Mouse (Mus musculus) embryonic fibroblast, embryonic 13.5 days (primary cell): ENCODE measurements around the gene Hnrnpul1. TPM values are rescaled to one million over a fixed set of nuclear protein-coding genes. Genes with fewer than 3 reads are reported as not detected.

Experiments
- H3K27ac ChIP-seq: 2 replicates; pipeline ENCODE4 v1.5.1; 2012; ENCODE audit warnings: low read length, control low read depth, inconsistent platforms; ENCODE audit not compliant: insufficient read depth
- H3K4me1 ChIP-seq: 2 replicates; pipeline ENCODE4 v1.6.1; 2011; ENCODE audit warnings: low read length; ENCODE audit not compliant: control insufficient read depth, insufficient read depth
- H3K4me3 ChIP-seq: 2 replicates; pipeline ENCODE4 v1.5.1; 2011; ENCODE audit warnings: mild to moderate bottlenecking, control low read depth, low read length; ENCODE audit not compliant: insufficient read depth
- CTCF ChIP-seq: IDR thresholded peaks from 2 replicates; pipeline ENCODE4 v1.5.1; 2011; ENCODE audit warnings: mild to moderate bottlenecking, control low read depth, low read length, moderate library complexity, borderline replicate concordance; ENCODE audit not compliant: insufficient read depth
- POLR2A ChIP-seq: IDR thresholded peaks from 2 replicates; pipeline ENCODE4 v1.6.1; 2011; ENCODE audit warnings: low read depth, mild to moderate bottlenecking, control low read depth, low read length, moderate library complexity
- polyA plus RNA-seq: library from polyadenylated mRNA; stranded (reverse); fragments of >200 nt; gene quantifications from 2 replicates; pipeline ENCODE4 v1.2.4, GENCODE M21; 2011; ENCODE audit warnings: low read depth; ENCODE audit not compliant: missing spikeins, insufficient read length

Hnrnpul1 gene
- polyA plus RNA-seq, 1 experiment, result 155 TPM

DNA sequence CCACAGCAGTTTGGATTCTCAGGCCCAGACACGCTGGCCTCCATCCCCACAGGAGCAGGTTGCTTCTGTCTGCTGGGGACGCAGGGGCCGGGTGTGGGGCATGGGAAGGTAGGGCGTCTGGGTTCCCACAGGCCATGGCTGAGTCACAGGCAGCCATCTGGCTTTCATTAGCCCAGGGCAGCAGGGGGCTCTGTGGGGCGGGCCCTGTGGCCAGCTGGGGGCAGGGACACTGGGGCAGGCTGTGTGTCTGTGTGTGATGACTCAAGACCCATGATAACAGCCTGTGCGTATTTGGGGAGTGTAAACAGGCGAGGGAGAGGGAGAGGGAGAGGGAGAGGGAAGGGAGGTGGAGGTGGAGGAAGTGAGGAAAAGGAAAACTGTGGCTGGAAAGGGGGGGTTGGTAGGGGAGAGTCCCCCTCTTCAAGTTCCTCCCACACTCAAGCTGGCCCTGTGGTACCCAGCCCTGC, 42.8 kb downstream of the Hnrnpul1 start:
- peak overlapping the region; percentile 48 for H3K27ac ChIP-seq
- TF ChIP-seq CTCF, result no peak
- TF ChIP-seq POLR2A, result no peak
- H3K4me1 ChIP-seq, result peaks cover 17% of the 10 kb centered on the region
- no peak overlapping the region for H3K4me3 ChIP-seq

DNA sequence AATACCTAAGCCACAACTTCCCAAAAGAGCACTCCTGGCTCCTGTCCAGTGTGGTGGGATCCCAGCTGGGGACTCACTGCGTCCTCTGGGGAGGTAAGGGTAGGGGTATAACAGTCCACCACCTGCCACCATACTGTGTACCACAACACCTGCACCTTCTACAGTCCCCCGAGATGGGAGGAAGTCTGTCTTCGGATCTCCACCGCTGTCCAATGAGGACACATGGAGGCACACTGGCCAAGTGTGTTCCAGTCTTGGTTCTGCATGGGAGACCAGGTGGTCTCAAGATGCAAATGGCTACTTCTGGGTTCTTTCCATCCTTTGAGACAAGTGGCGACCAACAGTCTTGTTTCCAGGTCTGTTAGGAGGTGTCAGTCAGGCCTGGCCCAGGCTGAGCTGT, 43.4 kb downstream of the Hnrnpul1 start:
- no peak for TF ChIP-seq CTCF
- 0 out of 2 replicates have a peak, but pooled peaks have one; percentile 25 for TF ChIP-seq POLR2A
- Histone ChIP-seq H3K4me3 (no peak overlapping the region), H3K27ac (peak overlapping the region; percentile 48), H3K4me1 (peaks cover 17% of the 10 kb centered on the region)

DNA sequence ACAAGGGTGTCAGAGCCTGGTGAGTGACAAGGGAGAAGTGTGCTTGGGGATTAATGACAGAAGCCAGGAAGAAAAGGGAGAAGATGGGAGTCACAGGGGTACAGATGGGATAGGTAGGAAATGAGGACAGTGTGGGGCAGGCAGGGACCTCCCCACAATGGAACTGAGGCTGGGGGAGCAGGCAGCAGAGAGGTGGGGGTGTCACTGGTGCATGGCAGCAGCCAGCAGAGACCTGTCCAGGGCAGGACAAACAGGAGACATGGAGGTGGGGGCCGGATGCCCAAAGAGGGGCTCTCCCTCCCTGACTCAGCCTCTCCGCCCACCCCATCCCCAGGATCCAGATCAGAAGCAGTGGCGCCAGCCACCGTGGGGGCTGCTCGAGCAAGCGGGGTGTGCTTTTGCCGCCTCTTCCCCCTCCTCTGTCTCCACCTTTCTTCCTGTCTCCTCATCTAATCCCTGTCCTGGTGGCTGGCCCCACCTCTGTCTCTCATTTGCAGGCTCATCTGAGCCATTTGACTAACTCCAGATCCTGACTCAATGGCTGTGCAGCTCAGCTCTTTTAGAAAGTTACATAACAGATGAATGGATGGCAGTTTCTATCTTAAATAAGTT, 43.9 kb downstream of the Hnrnpul1 start:
- Histone ChIP-seq H3K27ac (peak overlapping the region; percentile 48), H3K4me1 (peaks cover 17% of the 10 kb centered on the region), H3K4me3 (no peak overlapping the region)
- no peak; the same call in 1 of the 2 replicates for TF ChIP-seq POLR2A
- TF ChIP-seq CTCF, result no peak

DNA sequence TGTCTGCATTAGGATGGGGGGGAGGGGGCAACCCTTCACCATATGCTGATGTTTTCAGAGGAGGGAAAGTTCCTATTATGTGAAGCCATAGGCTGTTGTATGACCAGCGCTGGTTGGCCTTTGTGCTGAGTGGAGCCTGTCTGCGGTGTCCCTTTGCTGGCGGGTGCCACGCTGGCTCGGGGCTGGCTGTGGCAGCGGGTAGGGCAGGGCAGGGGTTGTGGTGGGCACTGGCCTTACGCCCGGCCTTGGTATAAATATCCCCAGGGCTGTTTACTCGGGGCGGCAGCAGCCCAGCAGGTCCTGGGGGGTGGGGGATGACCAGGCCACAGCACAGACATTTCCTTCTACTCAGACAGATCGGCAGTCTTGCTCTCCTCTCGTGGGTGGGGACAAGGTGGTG, 44.6 kb downstream of the Hnrnpul1 start:
- Histone ChIP-seq H3K4me3 (no peak overlapping the region), H3K27ac (no peak overlapping the region), H3K4me1 (peaks cover 22% of the 10 kb centered on the region)
- no peak for TF ChIP-seq CTCF
- no peak for TF ChIP-seq POLR2A

DNA sequence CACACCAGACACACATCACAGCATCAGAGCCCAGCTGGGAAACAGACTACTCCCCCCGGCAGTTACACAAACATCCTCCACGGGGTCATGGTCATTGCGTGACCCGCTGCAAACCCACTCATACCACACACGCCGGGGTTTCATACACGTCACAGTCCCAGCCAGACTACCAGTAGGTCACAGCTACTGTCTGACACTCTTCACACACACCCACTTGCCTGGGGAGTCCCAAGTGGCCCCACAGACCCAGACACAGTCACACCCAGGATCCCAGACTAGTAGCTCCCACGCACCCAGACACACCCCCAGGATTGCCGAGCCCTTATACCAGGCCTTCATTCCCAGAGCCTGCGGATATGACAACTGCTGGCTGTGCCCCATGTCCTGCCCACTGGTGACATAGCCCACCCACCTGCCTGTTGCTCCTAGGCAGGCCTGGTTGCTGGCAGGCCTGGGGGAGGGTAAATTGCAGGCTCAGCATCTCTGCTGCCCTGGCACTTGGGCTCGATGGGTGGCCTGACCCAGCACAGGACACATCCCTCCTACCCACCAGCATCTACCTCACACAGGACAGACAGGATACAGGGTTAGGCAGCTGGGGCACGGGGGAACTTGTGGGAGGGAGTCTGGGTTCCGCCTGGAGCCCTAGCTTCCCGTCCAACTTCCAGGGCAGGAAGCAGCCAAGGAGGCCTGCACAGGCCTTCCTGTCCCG, 46.8 kb downstream of the Hnrnpul1 start:
- TF ChIP-seq CTCF, result no peak
- no peak for TF ChIP-seq POLR2A
- H3K4me3 ChIP-seq, result no peak overlapping the region
- peaks cover 22% of the 10 kb centered on the region for H3K4me1 ChIP-seq
- no peak overlapping the region for H3K27ac ChIP-seq

DNA sequence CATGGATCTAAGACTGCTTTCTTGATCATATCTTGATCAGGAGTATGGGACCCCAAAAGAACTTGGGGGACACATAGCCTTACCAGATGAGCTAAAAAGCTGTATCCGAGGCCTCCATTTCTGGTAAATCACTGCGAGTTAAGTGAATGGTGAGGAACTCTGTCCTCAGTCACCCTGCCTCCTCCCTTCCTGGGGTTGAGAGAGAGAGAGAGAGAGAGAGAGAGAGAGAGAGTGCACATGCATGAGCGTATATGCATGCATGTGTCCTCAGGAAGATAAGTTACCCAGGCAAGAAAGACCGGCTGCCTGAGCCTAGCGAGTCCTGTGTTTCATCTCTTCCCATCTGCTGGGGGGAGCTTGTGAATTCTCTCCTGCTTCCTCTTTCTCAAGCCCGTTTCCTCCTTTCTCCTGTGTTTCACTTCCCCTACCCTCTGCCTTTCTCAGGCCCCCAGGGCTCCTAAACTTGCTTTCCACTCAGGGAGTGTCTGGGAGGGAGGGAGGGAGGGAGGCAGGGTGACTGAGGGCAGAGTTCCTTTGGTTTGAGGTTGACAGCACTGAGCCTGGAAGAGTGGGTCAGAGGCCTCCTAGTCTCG, 47.9 kb downstream of the Hnrnpul1 start:
- Histone ChIP-seq H3K4me1 (peaks cover 22% of the 10 kb centered on the region), H3K27ac (no peak overlapping the region), H3K4me3 (no peak overlapping the region)
- TF ChIP-seq CTCF (no peak), POLR2A (no peak)

DNA sequence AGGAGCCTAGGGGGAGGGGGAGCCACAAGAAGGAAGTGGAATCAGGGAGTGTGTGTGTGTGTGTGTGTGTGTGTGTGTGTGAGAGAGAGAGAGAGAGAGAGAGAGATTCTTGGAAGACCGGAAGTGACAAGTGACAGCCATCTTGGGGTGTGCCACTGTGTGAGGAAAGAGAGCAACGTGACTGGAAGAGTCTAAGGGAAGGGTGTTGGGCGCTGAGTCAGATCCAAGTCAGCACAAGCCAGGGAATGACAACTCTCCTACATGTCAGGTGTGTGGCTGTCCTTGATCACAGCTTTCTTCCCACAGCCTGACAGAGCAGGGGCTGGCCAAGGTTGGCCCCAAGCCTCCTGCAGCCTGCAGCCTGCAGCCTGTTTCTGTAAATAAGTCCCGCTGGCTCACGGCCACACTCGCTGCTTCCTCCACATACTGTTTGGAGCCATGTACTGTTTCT, 48.7 kb downstream of the Hnrnpul1 start:
- TF ChIP-seq POLR2A (no peak), CTCF (no peak)
- Histone ChIP-seq H3K4me3 (no peak overlapping the region), H3K4me1 (peaks cover 15% of the 10 kb centered on the region; the same call in 1 of the 2 replicates), H3K27ac (no peak overlapping the region)

DNA sequence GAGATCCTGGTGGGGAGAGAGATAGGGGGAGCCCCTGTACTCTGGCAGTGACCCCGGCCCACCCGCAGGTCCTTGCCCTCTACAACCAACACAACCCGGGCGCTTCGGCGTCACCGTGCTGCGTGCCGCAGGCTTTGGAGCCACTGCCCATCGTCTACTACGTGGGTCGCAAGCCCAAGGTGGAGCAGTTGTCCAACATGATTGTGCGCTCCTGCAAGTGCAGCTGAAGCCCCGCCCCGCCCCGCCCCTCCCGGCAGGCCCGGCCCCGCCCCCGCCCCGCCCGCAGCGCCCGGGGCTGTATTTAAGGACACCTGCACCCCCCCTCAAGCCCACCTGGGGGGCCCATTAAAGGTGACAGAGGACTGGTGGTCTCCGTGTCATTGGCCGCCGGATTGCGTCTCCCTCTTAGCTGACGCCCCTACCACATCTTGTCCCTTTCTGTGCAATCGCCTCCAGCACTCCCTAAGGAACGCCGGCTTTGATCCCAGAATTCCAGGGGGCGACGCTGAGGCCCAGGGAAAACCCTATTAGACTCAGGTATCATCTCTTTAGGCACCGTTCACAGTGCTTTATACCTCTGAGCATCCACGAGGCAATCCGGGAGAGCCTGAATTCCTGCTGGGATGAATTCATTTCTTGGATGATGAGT, 49.7 kb downstream of the Hnrnpul1 start:
- no peak overlapping the region for H3K27ac ChIP-seq
- peaks cover 11% of the 10 kb centered on the region; the same call in 1 of the 2 replicates for H3K4me1 ChIP-seq
- no peak for TF ChIP-seq CTCF
- TF ChIP-seq POLR2A, result no peak
- no peak overlapping the region for H3K4me3 ChIP-seq

DNA sequence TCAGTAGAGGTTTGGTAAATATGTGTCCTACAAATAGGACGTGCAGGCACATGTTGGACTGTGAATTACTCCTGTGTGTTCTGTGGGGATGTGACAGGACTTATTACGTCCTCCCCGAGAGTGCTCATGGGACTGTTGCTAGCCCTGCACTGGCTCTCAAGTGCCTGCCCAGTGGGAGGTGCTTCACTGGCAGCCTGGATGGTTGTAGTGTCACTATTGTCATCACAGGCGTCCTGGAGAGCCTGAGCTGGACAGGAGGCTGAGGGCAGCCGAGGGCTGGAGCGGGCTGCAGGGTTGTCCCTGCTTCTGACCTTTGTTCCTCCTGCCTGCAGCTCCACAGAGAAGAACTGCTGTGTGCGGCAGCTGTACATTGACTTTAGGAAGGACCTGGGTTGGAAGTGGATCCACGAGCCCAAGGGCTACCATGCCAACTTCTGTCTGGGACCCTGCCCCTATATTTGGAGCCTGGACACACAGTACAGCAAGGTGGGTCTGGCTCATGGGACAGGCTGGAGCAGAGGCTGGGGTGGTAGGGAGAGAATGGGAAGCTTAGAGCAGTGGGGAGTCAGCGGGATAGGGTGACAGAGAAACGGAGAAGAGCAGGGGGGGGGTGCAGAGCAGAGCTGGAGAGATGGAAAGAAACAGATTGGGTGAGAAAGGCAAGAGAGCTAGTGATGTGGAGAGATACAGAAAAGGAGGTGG, 50.6 kb downstream of the Hnrnpul1 start:
- Histone ChIP-seq H3K4me3 (no peak overlapping the region), H3K27ac (no peak overlapping the region), H3K4me1 (peaks cover 11% of the 10 kb centered on the region; the same call in 1 of the 2 replicates)
- TF ChIP-seq POLR2A (no peak), CTCF (no peak)

DNA sequence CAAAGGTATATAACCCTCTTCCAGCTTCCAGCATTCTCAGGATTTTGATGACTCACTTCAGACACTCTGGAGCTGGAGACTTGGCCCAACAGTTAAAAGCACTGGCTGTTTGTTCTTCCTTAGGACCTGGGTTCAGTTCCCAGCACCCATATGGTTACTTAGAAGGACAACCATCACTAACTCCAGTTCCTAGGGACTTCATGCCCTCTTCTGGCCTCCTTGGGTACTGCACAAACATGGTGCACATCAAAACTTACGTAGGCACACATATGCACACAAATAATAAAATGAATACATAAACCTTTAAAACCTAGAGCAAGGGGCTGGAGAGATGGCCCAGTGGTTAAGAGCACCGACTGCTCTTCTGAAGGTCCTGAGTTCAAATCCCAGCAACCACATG, 52.2 kb downstream of the Hnrnpul1 start:
- 0 out of 2 replicates have a peak, but pooled peaks cover 8% of the 10 kb centered on the region for H3K4me1 ChIP-seq
- no peak for TF ChIP-seq CTCF
- no peak for TF ChIP-seq POLR2A
- no peak overlapping the region for H3K4me3 ChIP-seq

More for the DNA sequence above, 52.2 kb downstream of the Hnrnpul1 start:
- no peak overlapping the region for H3K27ac ChIP-seq
